Mouse (Mus musculus) testis, postnatal 10 days (tissue): Measurements from ENCODE around the gene Tfpi2.

Experiments used
- DNase-seq: peaks from one replicate; pipeline ENCODE4 v3.0.0; 2021; ENCODE audit warnings: low spot score

The Tfpi2 gene

GRCm38 (mm10) chr6:3988750-3989149 lies at the start of gene Tfpi2:
Gene Tfpi2 (minus strand): TSS chr6:3988919.
- no peak for DNase-seq

DNA sequence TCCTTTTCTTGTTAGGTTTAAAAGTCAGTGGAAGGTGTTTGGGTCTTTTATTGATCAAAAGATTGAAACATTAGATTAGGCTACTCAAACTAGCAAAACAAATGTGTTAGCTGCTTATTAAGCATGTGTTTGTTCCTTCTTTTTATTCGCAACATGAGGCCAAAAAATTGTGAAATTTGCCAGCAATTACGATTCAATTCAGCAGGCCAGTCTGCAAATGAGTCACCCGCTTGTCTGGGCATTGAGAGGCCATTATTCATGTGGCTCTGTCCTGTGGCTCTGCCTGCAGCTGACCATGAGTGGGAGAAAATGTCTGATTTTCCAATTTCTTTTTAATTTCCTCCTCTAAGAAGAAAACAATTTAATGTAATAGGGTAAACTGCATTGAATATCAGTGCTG lies 42.2 kb upstream of the Tfpi2 start:
- DNase-seq: no peak

GRCm38 (mm10) chr6:4026367-4026766 lies 37.6 kb upstream of the Tfpi2 start:
- DNase-seq: no peak

DNA sequence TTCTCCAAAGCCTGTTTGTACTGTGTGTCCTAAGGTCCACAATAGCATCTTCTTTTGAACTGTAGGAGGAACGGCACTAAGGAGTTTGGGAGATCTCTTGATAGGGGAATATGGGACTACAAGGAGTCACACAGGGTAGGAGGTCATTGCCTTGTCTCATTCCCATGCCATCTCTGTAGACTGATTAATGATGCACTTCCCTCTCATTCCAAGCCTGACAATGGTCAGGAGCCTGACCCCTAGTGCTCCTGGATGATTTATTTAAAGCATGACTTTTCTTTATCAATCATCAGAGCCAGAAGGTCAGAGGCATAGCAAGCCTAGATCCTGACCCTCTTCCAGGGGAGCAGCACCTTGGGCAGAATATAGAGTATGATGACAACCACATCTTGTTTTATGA lies 33.9 kb upstream of the Tfpi2 start:
- DNase-seq: no peak

DNA sequence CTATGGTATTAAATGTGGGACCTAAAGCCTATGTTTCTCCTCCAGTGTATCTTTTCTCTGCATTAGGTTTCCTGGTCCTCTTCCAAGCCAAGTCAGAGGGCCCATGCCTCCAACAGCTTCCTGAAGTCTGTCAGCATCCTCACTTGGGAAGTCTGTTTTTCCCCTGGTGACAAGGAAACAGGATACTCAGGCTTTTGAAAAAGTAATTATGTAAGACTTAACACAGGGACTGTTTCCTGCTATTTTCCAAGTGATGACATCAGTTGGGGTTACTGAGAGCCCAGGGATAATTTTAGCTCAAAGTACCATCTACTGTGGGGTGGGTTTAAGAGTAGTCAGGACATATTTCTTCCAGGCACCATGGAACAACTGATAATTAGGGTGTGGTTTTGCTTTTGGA lies 20.8 kb upstream of the Tfpi2 start:
- no peak for DNase-seq

DNA sequence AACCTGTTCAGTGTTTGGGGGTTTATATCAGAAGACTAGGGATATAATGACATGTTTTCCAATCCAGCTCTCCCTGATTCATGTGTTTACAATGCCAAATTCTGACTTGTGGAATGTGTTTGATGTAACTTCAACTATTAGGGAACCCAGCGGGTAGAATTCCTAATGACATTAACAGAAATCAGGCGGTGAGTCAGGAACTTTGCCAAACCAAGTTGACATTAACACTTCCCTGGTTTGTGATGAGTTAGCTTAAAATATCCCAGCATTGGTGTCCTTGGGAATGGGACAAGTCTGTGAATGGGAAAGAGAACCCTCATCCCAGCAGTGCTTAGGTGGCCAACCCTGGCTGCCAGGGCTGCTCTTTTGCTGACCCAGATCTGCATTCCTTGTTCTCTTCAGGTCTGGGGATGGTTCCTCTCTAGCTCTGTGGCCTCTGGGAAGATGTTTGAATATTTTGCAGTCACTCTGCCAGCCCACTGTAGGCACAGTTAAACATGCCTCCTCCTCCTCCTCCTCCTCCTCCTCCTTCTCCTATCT lies 19.9 kb upstream of the Tfpi2 start:
- DNase-seq: no peak

DNA sequence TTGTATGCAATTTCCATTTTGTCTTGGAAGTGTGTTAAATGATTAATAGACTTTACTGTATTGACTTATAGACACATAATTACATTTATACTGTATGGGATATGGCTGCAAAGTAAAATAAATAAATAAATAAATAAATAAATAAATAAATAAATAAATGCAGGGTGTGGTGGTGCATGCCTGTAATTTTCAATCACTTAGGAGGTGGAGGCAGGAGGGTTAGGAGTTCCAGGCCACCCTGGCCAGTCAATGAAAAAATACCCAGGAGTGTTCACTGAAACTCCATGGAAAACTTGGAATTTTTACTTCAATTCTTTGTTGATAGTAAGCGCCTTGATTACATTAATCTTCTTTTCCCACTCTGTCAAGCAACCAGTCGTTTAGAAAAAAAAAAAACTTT lies 16.1 kb upstream of the Tfpi2 start:
- DNase-seq: no peak

- peak; percentile 71 for DNase-seq
Observed at GRCm38 (mm10) chr6:4003890-4004306, 15.2 kb upstream of the Tfpi2 start, which contains the start of gene Gng11. Gene Gng11 (plus strand): TSS chr6:4003904.

- DNase-seq: no peak
Observed at GRCm38 (mm10) chr6:4003445-4003844, 14.7 kb upstream of the Tfpi2 start.

- no peak for DNase-seq
Observed at GRCm38 (mm10) chr6:4000716-4001115, 12.0 kb upstream of the Tfpi2 start.

GRCm38 (mm10) chr6:3999296-3999695 lies 10.6 kb upstream of the Tfpi2 start:
- no peak for DNase-seq

- DNase-seq: no peak
Observed at GRCm38 (mm10) chr6:3998089-3998488, 9.4 kb upstream of the Tfpi2 start.

DNA sequence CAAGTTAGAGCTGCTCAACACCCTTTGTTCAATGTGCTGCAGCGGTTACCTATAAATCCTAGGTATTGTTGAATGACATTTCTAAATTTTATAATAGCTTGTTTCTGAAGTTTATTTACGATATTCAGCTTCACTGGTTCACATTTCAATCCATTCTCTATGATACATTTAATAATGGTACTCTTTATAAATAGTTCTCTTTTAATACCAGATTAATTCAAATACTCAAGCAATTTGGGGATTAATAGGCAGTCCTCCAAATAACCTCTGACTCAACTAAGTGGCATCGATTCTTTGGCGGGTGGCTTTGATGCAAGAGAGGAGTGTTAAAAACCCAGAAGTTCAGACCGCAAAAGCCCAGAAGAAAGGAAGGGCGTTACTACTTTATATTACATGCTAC lies 4.8 kb upstream of the Tfpi2 start, which contains the start of gene Gngt1:
Gngt1 (plus strand) TSS at position 301 of the 400 bp plus-strand sequence.
- DNase-seq: no peak

- no peak for DNase-seq
Observed at GRCm38 (mm10) chr6:3982661-3983284, 5.9 kb downstream of the Tfpi2 start.

DNA sequence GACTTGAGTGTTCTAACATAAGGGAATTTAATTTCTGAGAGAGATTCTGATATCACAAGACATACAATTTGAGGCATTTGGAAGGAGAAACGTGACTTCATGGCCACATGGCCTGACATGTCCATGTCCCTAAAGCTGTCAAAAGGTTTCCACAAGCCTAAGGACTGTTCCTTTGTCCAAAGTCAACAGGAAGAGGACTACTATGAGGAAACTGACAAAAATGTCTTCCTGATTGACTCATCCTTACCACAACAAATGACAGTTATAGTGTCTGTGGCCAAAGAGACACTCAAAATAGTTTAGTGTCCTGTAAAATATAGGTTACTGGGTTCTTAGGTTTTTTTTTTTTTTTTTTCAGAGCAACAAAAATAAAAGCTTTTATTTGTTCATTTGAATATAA lies 15.0 kb downstream of the Tfpi2 start:
- DNase-seq: no peak

DNA sequence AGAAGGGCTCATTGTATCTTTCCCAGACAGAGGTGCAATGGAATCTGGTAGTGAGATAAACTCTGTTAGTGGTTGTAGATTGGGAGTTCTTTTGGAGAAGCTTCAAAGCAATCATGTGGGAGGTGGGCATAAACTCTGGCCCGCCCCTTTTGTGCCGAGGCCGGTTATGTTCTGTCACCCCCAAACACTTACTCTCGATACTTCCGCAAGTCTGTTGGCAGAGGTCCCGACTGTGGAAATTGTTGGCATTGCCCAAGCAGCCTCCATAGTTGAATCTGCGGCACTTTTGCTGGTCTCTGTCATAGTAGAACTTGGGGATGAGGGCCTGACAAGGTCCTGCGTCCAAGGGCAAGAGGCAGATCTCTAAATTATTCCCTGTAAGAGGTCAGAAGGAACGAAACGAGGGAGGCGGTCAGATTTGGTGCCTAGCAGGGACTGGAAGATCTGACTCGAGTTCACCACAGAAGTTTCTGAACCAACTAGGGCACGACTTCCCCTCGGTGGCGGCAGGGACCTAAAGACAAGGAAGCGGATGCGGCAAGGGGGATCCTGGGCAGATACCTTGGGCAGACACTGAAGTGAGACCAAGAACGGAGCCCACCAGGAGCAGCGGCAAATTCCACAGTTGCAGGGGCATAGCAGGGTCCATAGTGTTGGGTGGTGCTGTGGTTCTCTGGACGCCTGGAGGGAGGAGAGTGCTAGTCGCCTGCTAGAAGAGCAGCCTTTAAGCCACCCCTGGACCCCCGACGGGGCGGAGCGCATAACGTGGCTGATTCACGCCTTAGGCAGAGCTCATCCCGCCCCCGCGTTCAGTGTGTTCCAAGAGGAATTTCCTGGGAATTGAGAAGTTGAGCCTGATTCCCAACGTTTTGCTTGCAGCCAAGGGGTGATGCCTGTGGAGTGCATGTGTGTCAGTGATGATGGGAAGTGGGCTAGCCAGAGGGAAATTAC lies 20.8 kb downstream of the Tfpi2 start:
- DNase-seq: peak; percentile 47

GRCm38 (mm10) chr6:3954969-3955368 lies 33.8 kb downstream of the Tfpi2 start:
- no peak for DNase-seq

DNA sequence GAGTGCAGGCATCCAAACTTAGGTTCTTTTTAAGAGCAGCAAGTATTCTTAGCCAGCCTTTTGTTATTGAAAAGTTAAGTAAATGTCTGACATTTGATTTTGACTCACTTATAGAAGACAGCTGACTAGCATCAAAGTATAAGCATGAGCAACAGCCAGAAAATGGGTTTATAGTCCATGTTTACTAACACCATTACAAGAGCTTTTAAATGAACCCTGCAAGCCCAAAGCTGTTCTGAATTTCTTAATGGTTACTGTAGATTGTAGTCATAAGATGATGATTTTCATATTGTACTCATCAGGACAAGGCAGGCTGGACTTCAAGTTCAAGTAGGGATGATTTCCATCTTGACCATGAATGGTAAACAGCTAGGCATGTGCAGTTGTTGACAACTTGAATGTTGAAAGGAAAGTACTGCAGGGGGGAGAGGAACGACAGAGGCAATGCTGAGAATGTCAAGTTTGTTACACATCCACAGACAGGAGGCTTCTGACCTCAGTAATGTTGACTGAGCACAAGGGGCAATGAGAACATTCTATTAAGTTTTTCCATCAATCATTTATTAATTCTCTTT lies 52.5 kb downstream of the Tfpi2 start:
- DNase-seq: no peak

- DNase-seq: no peak
Observed at GRCm38 (mm10) chr6:3935606-3936005, 53.1 kb downstream of the Tfpi2 start.

DNA sequence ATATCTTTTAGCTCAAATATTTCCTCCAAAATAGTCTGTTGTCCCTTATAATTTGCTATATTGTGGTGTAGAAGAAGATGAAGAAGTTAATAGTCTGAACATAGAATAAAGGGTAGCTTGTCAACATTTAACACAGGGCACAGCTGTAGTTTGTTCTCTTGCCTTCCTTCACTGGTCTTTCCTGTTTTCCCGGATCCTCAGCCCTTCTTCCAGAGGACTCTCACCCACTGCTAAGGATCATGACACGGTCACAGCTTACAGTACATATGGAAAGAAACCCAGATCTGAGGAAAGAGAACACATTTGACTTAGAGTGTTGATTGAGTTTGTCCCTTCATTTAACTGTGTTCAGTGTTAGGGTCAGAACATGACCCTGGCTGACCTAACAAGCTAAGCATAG lies 53.7 kb downstream of the Tfpi2 start:
- no peak for DNase-seq

DNA sequence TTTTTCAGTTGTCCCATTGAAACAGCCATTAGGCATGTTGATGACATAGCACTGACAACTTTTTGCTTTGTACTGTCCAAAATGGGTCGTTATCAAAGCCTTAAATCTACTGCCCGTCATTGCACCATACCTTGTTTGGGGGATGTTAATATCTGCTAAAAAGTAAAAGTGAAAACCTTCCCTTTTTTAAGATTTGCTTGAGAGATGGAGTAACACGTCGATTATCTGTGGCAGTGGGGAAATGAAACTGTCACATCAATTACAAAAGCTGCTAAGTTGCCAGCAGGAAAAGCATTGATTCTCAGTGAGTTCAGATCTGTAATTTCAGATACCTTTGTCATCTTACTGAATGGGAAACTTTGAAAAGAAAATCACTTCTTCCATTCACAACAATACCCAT lies 62.6 kb downstream of the Tfpi2 start:
- DNase-seq: no peak

- DNase-seq: no peak
Observed at GRCm38 (mm10) chr6:3922870-3923269, 65.8 kb downstream of the Tfpi2 start.

GRCm38 (mm10) chr6:3916015-3916414 lies 72.7 kb downstream of the Tfpi2 start:
- no peak for DNase-seq
